Mouse (Mus musculus) kidney, adult 18-20 months (tissue): ENCODE results near the gene Ddx28.
"Not testable (repeated sequence)": the region's sequence is repeated elsewhere in the genome, so short reads cannot be mapped to it uniquely, and the experiment has no call there.

Experiments used
- DNase-seq: peaks from one replicate; pipeline ENCODE4 v3.0.0; 2021

Gene Ddx28

DNA sequence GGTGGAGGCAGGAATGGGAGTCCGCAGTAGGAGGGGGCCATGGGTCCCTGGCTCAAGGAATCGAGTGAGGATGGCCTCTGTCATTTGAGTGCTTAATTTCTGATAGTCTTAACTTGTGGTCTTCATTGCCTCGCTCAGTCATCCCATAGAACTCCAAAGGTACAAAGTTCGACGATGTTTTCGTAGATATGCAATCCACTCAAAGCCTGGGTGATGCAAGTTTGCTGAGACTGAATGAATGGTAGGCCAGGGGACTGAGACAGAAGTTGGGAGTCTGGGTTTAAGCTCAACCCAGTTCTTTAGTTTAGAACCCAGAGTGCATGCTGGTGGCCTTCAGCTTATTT is at the start of gene Ddx28:
Gene Ddx28, minus strand, starts transcription at position 240 of the 344 bp plus-strand sequence.
- no peak for DNase-seq

DNA sequence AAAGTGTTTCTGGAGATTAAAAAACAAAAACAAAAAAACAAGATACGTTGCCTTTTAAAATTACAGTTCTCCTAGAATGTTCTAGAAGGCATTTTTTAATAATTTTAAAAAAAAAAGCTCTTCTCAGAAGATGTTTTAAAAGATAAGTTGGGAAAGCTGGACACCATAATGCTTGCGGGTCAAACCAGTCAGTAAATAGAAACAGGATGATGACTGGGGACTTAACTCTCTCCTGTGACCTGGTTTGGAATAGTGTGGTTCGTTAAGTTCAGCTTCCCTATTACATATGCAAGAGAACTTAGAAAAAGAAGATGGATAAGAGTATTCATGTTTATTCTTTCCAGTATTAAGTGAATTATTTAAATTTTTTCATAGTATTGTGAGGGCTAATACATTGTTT is 48.8 kb upstream of the Ddx28 start:
- no peak for DNase-seq

DNA sequence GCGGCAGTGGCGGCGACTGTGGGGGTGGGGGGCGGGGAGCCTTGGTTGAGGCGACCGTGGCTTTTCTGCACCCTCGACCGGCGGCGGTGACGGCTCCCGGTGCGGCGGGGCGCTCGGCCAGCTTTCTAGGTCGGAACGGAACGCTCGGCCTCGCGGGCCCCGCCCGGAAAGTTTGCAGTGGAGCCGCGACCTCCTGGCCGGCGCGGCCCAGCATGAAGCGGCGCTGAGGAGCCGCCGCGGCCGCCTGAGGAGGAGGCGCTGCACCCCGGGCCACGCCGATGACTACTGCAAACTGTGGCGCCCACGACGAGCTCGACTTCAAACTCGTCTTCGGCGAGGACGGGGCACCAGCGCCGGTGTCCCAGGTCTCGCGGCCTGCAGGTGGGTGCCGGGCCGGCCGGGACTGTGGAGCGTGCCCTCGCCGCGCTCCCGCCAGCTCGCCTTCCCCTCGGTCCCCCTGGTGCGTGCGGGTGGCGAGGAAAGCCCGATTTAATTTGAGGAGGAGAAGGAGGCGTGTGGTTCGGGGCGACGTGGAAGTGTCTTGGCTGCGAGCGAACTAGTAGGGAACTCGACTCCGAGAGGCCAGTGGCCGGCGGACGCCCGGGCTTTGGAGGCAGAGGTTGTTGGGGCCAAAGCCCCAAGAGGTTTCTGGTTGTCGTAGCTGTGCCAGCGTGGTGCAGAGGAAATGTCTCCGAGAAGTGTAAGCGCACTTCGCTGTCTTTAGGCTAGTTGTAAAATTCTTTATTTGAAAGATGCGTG is 48.1 kb upstream of the Ddx28 start:
- no peak for DNase-seq

DNA sequence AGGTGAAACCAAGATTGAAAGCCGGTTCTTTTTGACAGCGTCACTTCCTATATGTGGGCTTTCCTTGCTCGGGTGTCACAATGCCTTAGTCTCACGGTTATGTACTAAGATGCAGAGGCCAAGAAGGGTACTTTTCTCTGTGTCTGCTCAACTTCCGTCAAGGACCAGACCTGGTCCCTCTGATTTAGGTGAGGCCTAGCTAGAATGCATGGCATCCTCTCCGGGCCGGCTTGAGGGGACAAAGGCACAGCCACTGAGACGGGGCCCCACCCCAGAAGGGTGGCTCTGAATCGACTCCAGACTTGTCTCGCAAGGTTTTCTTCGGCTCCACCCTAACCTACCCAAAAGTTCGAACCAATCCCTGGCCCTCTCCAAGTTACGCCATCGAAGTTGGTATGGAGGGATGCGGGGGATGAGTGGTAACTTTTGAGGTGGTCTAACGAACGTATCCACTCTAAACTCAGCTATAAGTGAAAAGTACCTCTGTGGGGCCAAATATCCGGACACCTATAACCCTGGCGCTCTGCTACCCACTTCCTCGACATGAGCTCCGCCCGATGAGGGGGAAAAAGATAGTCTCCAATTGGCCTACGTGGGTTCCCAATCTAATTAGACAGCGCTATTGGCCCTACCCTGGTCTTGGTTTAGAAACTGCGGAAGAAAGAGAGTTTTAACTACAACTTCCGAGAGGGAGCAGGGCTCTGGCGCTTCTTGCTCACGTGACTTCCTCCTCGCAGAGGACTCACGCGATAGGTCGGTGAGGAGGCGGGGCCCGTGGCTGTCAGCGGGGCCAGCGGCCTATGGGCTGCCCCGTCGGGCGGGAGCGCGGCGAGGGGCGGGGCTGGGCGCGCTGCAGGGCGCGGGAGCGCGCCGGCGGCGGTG is 47.3 kb upstream of the Ddx28 start, which contains the start of gene Nfatc3:
Gene Nfatc3, plus strand, starts transcription at position 110 of the 882 bp plus-strand sequence.
- DNase-seq = peak; percentile 94

DNA sequence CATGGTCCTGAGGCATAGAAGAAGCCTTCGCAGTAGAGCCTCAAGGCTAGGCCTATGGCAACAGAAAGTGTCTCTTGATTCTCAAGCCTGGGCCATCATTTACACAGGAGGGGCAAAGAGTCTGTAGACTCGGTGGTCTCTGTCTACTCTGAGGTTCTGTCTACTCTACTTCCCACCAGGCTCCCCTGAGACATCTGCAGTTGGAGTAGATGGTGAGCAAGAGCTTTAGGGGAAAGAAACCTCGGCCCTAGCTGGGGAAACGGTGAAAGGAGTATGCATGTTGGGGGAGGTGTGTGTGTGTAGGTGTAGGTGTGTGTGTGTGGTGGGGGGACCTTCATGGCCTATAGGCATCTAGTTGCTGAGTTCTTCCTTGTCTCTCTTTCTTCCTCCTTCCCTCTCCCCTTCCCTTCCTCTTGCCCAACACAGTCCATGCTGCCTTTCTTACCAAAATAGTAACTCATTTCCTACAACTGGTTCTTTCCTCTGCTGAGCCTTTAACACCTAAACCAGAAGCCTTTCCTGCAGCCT is 44.8 kb upstream of the Ddx28 start:
- no peak for DNase-seq

DNA sequence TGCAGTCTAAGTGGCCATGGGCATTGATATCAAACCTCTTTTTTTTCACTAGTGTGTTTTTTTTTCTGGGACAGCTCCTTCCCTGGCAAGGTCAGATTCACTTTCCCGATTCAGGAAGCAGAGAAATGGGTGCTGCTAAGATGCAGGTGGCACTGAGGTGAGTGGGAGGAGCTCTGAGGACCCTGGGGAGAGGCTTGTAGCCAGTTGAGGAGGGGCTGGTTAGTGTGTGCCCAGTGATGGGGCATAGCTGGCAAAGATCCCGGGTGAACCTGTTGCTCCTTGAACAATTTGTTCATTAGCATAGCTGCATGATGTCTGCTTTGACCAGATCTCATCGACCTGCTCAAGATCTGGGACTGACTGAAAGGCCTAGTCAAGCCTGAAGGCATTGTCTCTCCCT is 43.4 kb upstream of the Ddx28 start:
- DNase-seq = peak; percentile 53

DNA sequence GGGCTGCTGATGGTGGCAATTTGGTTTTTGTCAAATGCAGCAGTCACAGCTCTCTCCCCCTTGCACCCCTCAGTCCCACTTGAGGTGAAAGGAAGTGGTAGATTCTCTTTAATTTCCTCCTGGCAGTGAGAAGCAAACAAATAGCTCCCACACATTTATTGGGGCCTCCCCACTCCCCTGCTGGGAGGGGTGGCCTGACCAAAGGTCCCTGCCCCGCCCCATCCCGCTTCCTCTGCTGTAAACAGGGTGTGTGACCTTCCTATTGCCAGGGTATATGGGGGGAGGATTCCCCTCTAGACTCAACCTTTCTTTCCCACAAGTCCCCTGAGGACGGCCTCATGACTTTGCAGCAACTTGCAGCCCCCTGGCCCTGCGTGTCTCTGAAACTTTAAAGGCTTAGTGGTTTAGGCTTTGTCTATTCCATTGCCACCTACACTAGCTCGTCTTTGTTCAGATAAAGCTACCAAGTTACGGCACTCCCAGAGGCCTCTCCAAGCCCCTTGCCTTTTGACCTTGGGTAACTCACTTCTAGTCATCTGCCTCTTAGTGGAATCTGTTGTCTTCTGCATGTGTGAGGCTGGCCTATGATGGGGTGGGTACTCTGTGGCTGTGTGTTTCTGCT is 42.6 kb upstream of the Ddx28 start:
- peak; percentile 55 for DNase-seq

DNA sequence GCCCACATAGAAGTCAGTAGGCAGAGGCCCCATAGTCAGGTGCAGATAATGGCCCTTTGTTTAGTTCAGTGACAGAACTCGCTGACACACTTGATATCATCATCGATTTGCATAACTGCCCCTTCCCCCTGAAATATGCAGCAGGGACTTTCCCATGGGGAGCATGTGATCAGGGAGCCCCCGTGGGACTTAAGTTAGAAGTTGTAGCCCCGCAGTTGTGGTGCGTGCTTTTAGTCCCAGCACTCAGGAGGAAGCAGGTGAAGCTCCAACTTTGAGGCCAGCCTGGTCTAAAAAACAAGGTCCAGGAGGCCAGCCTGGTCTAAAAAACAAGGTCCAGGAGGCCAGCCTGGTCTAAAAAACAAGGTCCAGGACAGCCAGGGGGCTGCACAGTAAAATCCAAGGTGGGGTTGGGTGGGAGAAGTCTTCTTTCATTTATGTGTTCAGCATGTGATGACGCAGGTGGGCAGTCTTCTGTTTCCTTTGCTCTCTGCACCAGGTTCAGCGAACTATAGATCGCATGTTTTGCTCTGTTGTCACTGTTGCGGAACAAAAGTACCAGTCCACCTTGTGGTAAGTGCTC is 40.9 kb upstream of the Ddx28 start:
- DNase-seq = no peak

DNA sequence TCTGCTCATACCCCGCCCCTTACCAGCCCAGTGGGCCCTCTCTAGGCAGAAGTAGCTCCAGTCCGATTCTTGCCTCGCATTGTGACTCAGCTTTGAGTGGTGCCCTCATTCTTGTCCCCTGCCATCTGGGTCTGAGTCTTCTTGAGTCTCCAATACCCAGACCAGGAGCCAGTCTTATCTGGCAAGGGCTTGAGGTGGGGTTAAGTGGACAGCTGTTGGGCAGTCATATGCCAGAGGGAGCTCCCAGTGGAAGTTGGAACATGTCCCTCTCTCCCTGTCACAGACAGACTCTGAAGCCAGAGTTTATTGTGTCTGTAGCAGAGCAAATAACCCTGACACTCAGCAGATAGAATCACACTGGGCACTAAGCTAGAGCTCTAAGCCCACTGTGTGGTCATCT is 39.4 kb upstream of the Ddx28 start:
- no peak for DNase-seq

DNA sequence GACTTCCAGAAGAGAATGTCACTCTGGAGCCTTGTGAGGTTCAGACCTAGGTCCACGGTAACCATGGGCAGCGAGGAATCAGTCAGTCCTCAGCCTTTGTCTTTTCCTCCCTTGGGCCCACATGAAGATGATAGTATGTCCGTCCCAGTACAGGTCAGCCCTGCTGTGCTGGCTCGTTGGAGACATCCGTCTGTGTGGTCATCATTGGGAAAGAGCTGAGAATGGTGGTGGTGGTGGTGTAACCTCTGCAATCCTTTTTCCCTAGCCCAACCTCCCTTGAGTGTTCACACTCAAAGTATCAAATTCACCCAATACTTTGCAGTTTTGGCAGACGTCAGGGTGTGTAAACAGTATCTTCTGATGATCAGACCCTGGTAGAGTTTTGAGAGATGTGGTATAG is 38.2 kb upstream of the Ddx28 start:
- DNase-seq = no peak

DNA sequence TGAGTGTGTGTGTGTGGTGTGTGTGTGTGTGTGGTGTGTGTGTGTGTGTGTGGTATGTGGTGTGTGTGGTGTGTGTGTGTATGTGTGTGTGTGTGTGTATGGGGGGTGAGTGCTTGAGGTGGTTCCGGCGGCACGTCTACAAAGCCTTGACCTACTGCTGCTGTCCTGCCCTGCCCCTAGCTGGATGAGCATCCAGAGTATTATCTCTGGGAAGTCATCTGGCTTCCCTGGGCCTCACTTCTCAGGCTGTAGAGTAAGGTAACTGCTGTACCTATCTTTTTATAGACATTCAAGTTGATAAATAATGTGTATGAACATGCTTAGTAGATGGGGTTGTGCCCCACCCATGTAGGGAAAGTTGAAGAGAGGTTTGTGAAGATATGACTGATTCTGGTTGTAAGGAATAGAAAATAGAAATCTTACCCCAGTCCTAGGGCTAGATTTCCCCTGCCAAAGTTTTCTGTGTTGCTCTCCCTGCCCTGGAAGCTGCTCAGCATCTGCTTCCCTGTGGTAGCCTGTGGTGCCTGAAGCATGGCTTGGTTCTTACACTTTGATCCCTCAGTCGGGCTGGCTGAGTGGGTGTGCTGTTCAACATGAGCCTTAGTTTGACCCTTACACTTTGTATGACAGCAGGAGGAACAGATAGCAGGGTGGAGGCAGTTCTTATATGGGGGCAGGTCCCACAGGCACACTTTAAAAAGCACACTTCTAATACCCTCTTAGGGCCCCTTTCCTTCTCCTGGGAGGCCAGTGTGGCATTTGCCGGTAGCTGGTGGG is 36.4 kb upstream of the Ddx28 start:
- DNase-seq = no peak

DNA sequence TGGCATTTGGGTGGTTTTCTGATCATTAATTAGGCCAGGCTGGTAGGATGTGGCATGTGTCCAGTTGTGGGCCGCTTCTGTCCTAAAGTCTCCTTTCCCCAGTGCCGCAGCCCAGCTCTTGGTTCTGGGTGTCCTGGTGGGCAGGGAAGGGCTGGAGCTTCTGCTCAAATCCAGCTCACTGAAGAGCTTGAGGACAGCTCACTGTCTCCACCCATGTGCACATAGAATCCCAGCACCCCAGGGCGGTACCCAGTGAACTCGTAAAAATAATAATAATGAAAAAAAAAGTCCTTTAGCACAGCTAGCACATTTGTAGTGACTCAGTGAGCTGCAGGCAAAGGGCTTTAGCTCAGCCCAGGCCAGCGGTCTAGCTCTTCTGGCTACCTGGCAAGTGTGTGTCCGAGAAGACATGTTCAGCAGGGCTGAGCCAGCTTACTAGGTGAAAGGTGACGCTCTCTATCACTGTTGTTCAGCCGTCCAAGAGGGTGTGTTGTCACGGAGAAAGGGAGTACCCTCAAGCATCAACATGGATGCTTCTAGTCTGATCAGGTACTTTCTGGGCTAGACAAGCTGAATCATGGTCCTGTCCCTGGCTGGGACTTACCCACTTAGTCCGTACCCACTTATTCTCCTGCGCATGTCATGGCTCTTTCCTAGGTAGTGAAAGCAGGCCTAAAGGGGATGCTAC is 35.3 kb upstream of the Ddx28 start:
- DNase-seq = no peak

DNA sequence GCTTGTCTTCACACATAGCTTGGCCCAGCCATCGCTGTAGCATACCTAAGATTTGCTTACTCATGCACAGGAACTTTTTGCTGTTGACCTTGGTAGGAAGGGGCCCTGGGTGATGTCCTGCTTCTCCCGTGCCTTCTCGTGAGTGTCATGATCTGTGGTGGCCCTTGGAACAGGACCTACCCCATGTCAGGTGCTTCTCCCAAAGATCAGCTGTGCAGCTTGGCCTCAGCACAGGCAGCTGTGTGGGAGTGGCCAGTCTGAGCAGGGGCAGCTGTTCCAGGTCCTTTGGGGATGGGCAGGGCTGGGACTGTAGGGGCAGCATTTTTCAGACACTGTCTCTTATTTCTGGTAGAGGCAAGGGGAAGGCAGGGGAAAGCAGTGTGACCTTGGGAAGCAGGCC is 32.5 kb upstream of the Ddx28 start:
- no peak for DNase-seq

DNA sequence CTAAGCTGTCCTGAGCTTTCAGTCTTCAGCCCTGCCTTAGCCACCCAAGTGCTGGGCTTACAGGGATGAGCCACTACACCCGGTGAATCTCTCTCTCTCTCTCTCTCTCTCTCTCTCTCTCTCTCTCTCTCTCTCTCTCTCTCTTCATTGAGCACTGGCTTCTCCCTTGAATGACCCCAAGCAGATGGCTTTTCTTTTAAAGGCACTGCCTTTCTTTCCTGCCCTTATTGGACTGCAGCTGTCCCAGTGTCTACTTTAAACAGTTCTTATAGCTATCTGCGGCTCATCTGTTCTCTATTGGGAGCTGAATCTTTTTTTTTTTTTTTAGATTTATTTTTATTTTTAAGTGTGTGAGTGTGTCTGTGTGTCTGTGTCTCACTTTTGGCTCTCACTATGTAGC is 31.4 kb upstream of the Ddx28 start:
- no peak for DNase-seq

DNA sequence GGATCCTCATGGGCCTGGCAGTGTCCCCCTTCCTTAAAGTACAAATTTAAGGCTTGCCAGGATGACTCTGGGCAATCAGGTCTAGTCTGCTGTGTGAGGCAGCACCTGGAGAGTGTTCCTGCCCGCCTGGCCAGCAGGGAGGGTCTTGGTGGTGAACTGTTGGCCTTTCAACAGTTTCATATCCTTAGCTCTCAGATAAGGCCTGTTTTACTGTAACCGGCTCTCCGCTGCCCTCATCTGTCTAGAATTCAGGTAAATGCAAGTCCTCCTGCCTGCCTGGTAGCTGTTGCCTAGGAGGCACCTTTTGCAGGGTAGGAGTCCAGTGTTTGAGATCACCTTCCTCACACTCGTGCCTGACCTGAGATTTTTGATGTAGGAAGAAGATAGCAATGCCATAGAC is 28.5 kb upstream of the Ddx28 start:
- no peak for DNase-seq

DNA sequence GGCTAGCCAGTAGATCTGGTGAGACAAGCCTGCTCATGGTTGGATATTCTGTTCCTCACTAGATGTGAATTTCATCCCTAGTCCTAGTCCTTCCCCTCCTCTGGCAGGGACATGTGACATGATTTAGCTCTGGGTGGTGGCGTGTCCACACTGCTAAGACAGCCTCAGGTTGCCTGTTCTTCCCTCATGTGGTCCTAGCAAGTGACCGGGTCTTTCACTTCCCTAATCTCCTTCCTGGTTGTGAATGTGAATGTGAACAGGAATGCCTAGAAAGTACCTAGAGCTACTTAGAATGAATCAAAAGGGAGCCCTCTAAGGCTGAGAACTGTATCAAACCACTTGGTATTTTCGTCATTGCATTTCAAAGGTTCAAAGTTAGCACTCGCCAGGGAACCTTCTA is 27.9 kb upstream of the Ddx28 start:
- DNase-seq = no peak

DNA sequence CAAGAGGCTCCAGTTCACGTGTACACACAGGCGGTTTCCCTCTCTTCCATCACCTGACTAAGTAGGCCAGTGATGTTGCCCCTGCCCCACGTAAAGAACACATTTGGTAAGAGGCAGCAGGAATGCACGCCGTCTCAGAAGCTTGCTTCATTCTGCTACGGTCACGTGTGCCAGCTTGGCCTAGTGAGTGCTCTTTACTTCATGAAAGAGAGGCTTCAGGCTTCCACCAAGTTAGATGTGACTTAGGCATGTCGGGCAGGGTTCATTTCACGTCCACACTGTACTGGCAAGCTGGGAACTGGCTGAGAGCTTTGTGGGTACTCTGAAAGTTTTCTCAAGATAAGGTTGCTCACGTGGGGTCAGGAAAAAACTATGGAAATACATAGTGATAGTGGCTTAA is 27.0 kb upstream of the Ddx28 start:
- no peak for DNase-seq

DNA sequence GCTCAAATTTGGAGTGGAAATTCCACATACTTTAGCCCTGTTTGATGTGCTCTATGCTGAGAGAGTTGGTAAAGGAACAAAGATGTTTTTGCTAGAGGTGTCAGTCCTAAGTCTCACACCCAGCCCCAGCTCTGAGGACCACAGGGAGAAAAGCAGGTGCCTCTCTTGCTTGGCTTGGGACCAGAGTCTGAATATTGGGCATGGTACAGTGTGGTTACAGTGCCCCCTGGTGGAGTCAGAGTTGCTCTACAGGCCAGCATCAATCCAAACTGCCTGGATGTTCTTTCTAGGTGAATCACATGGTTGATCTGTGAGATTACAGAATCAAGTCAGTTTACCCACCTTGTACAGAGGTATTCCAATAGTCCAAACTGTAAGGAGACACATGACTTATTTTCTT is 10.8 kb upstream of the Ddx28 start:
- peak; percentile 81 for DNase-seq

DNA sequence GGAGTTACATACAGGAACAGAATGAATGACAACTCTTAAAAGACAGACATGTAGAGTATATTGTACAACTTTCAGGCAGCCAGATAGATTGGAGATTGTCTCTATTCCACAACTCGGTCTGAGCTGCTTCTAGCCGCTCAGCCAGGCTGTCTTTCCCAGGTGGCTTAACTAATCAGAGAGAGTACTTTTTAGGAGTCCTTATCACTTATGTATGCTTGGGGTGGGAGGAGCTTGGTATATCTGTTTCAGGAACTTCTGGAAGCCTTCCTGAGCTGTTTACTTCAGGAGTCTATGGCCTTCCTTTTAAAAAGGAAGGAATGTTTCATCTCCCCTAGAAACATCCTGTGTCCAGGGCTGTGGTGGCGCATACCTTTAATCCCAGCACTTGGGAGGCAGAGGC is 6.4 kb upstream of the Ddx28 start:
- no peak for DNase-seq

DNA sequence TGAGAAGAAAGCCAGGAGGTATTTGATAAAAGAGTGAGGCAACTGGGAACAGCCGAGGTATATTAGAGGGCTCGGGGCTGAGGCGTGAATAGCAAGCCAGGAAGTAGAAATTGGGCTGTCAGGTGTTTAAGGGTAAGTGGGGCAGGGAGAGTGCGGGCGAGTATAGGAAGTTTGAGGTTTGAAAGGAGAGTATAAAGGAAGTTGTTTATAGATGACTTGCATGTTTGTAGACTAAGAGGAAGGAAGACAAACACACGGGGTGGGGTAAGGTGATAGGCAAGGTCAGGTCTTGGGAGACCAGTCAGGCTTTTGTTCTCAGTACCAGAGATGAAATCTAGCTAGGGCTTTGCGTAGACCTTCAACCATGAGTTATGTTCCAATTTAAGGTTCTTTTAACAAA is 5.4 kb upstream of the Ddx28 start:
- DNase-seq = no peak

DNA sequence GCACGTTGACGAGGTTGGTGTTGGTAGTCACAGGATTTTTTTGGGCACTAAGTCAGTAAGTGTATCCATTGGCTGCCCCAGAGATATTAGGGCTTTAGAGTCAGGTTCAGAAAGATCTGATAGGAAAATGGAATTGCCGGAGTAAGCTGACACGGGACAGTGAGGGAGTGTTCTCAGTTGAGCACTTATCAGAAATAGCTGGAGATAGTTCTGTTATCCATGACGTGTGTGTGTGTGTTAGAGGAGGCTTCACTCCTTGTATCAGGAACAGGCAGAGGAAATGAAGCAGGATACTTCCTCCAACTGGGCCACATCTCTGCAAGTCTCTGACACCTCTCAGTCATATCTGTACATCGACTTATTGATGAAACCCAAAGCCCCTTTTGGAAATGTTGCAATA is 4.6 kb upstream of the Ddx28 start:
- DNase-seq = no peak

DNA sequence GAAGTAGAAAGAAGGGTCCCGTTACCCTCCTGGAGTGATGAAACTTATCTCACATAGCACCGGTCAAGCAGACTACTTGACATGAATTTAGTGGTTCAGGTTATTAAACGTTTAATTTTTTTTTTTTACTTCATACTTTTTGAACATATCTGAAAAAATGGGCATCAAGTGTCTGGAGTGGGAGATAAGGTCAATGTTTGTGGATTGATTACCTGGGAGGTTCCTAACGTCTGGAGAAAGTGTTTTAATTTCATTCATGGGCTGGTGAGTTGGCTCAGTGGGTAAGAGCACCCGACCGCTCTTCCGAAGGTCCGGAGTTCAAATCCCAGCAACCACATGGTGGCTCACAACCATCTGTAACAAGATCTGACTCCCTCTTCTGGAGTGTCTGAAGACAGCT is 521 bp upstream of the Ddx28 start:
- DNase-seq = not testable (repeated sequence)
